Mouse (Mus musculus): ENCODE data around the gene Orai2.
"Not testable (repeated sequence)": the region's sequence is repeated elsewhere in the genome, so short reads cannot be mapped to it uniquely, and the experiment has no call there.

Orai2 gene

GRCm38 (mm10) chr5:136170512-136171362 is at the start of gene Orai2:
Gene Orai2, minus strand, starts transcription at chr5:136170713.
- in situ Hi-C loops (cut with MboI; ENCODE audit: low sequenced_read_pairs), result no loop called here

GRCm38 (mm10) chr5:136218585-136218984 is 48.1 kb upstream of the Orai2 start:
- in situ Hi-C loops (cut with MboI; ENCODE audit: low sequenced_read_pairs), result no loop called here

DNA sequence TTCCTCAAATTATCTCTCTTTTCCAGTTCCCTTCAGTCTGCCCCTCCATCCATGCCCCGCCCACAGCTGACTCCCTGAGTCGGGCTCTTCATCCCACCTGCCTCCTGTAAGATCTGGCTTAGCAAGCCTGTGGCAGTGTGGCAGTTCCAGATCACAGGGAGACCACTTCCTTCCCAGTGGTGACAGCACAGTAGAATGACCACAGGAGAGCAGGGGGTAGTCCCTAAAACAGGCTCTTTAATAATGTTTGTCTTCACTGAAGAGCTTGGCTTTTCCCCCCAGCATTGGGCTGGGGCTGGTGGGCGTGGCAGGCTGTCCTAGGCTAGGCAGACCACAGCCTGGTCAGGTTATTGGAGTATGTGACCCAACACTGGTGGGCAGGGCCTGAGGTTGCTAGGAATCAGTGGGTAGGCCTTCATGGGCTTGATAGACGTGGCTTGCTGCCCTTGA is 47.4 kb upstream of the Orai2 start:
- in situ Hi-C loops (cut with MboI; ENCODE audit: low sequenced_read_pairs), result no loop called here

DNA sequence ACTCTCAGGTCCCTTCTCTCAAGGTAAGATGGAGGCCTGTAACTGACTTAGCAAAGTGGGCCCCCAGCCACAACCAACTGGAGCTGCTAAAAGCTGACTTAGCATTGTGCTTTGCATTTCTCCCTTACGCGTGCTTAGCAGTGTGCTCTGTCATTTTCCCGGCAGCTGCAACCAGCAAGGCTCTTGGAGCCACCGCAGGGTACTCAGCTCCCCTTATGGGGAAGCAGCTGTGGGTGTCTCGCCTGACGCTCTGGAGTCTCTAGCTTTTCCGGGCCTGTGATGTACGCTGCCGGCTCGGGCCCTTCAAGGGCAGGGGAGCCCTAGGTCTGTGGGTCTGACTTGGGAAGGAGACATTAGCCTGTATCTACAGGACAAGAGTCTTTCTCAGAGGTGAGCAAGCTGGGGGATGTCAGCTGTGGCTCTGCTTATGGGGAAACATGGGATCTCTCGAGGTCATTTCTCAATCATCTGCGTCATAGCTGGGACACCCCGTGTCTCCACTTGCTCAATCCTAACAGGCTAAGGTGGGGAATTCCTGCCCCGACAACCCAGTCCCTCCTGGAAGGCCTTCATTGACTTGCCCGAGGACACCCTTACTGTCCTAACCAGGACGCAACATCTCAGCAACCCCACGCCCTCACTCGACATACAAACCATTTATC is 46.6 kb upstream of the Orai2 start:
- in situ Hi-C loops (cut with MboI; ENCODE audit: low sequenced_read_pairs), result no loop called here

GRCm38 (mm10) chr5:136215958-136216357 is 45.4 kb upstream of the Orai2 start:
- in situ Hi-C loops (cut with MboI; ENCODE audit: low sequenced_read_pairs), result no loop called here

- in situ Hi-C loops (cut with MboI; ENCODE audit: low sequenced_read_pairs), result no loop called here
Observed at GRCm38 (mm10) chr5:136215211-136215610, 44.7 kb upstream of the Orai2 start.

DNA sequence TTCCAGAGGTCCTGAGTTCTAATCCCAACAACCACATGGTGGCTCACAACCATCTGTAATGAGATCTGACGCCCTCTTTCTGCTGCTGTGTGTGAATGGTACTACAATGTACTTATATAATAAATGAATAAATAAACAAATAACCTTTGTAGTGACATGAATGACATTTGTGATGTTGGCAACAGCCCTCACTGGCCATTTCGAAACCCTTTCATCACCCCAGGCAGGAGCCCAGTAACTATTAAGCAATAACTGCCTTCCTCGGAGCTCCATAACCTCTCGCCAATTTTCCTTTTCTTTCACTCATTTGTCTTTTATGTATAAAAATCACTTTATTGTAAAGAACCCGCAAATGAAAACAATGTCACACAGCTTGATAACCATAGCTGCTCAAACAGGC is 43.2 kb upstream of the Orai2 start:
- in situ Hi-C loops (cut with MboI; ENCODE audit: low sequenced_read_pairs), result no loop called here

GRCm38 (mm10) chr5:136212716-136213115 is 42.2 kb upstream of the Orai2 start:
- in situ Hi-C loops (cut with MboI; ENCODE audit: low sequenced_read_pairs), result no loop called here

- in situ Hi-C loops (cut with MboI; ENCODE audit: low sequenced_read_pairs), result not testable (repeated sequence)
Observed at GRCm38 (mm10) chr5:136211341-136212102, 41.0 kb upstream of the Orai2 start.

DNA sequence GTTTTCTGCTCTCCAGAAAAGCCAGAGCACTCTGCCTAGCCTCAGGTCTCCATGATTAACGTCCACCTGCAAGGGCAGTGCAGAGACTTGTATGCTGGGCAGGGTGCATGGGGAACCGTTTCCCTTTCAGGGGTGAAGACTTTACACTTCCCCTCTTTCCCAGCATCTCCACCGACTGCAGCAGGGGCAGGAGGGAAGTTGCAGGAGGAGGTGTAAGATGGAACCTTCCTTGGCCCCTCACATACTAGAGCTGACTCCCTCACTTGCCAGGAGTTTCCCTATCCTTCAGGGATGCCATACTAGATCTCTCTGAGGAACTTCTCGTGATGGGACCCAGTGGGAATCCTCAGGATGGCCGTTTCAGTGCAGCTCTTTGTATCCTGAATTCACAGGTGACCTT is 40.0 kb upstream of the Orai2 start:
- in situ Hi-C loops (cut with MboI; ENCODE audit: low sequenced_read_pairs), result no loop called here

DNA sequence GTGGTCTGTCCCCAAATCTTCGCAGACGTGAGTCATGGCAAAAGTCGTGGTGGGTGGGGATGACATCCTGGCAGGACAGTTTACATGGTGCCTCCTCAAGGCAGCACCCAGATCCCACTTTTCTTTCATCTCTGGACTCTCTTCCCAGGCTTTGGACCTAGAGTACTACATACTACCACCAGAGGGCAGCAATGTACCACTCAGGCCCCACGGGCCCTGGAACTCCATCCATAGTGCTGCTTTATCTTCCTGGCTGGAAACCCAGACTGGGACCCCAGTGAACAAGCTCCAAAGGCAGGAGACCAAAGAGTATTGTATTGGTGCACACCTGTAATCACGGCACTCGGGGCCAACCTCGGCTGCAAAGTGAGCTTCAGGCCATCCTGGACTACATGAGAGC is 31.3 kb upstream of the Orai2 start:
- in situ Hi-C loops (cut with MboI; ENCODE audit: low sequenced_read_pairs), result no loop called here

GRCm38 (mm10) chr5:136199526-136199925 is 29.0 kb upstream of the Orai2 start:
- in situ Hi-C loops (cut with MboI; ENCODE audit: low sequenced_read_pairs), result loop anchor here (5.0 kb wide), 1 partner anchor 53 kb away; no protein-coding TSS in a partner anchor

- in situ Hi-C loops (cut with MboI; ENCODE audit: low sequenced_read_pairs), result loop anchor here (5.0 kb wide), 1 partner anchor 54 kb away; no protein-coding TSS in a partner anchor
Observed at GRCm38 (mm10) chr5:136198474-136199391, 28.2 kb upstream of the Orai2 start, which contains the start of gene Prkrip1. Gene Prkrip1, minus strand, starts transcription at chr5:136198963.

DNA sequence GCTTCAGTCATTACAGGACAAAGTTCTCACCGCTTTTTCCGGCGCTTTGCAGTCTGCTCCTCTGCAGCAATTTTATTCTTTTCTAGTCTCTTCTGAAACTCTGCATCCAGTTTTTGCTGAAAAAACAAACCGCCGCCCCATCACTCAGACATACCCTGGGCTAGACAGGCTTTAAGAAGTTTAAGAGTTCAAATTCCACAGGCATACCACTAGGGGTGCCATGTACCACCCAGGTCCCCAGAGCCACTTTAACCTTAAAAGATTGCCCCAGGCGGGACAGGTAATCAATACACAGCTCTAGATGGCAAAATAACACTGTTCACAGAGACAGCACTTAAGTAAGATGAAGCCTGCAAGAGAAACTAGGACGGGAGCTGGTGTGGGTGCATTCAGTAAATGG is 21.4 kb upstream of the Orai2 start:
- in situ Hi-C loops (cut with MboI; ENCODE audit: low sequenced_read_pairs), result no loop called here

GRCm38 (mm10) chr5:136186723-136187122 is 16.2 kb upstream of the Orai2 start:
- in situ Hi-C loops (cut with MboI; ENCODE audit: low sequenced_read_pairs), result no loop called here

DNA sequence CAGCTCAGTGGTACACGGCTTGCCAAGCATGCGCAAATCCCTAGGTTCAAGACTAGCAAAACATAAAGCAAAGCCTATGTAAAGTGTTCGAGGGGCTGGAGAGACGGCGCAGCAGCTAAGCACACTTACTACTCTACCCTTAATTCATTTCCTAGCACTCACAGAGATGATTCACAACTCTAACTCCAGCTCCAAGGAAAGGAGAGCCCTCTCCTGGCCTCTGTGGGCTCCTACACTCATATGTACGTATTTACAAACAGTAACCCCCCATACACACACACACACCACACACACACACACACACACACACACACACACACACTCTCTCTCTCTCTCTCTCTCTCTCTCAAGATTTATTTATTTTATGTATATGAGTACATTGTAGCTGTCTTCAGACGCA is 13.3 kb upstream of the Orai2 start:
- in situ Hi-C loops (cut with MboI; ENCODE audit: low sequenced_read_pairs), result no loop called here

GRCm38 (mm10) chr5:136182830-136183229 is 12.3 kb upstream of the Orai2 start:
- in situ Hi-C loops (cut with MboI; ENCODE audit: low sequenced_read_pairs), result no loop called here

DNA sequence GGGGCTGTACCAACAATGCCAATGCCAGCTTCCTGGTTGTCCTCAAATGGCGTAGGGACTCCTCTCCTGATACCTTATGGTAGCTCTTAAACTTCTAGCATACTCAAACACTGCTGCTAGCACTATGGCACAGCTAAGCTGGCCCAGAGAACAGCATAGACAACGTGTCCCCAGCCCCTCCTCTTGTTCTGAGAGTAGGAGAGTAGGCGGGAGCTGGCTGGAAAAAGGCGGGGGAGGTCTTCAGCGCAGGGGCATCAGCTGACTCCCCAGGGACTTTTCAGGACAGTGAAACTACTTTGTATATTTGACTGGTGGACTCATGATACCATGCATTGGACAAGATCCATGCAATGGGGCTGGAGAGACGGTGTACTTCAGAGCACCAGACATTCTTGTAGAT is 11.5 kb upstream of the Orai2 start:
- in situ Hi-C loops (cut with MboI; ENCODE audit: low sequenced_read_pairs), result no loop called here

DNA sequence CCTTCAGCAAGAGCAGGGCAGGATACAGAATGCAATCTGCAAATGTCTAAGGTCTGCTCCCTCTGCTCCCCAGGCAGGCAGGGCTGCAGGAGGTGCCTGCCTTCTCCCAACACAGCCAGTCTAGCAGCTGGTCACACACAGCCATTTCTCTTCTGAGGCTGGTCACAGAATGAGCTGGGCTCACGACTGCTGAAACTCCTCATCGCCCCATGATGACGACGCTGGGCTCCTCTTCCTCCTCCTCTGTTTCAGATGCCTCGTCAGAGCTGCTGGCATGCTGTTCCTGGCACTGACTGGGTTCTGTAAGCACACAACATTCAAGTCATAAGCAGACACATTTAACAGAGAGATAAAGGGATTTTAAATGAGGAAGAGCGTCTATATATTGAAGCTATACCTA is 10.7 kb upstream of the Orai2 start:
- in situ Hi-C loops (cut with MboI; ENCODE audit: low sequenced_read_pairs), result no loop called here

DNA sequence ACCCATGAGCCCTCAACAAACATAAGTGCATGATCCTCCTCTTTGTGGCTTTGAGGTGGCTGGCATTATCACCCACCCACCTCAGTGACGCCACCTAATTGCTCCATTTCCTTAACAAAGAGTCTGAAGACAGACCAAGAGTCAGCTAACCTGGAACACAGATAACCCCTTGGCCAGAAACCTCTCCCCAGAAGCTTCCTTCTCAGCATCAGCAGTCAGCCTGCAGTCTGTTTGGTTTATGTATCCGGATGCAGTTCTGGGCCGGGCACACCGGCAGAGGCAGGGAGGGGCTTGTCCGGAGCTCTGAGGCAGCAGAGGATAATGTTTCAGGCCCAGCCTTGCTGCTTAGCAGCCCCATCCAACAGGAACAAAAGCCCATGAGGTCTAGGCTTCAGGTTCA is 9.1 kb upstream of the Orai2 start:
- in situ Hi-C loops (cut with MboI; ENCODE audit: low sequenced_read_pairs), result no loop called here
